Mouse (Mus musculus) thymus, adult 2 months (tissue): Measurements from ENCODE around the gene Clybl.

Experiments used
- CTCF ChIP-seq: fragments of 200-500 bp; IDR thresholded peaks from 2 replicates; pipeline ENCODE4 v1.5.1; 2012; ENCODE audit warnings: mild to moderate bottlenecking, control low read depth, low read length, moderate library complexity, borderline replicate concordance; ENCODE audit not compliant: control insufficient read depth, poor library complexity, insufficient read depth; ENCODE audit errors: extremely low read depth
- POLR2A ChIP-seq: fragments of 200-500 bp; IDR thresholded peaks from 2 replicates; pipeline ENCODE4 v1.6.1; 2012; ENCODE audit warnings: mild to moderate bottlenecking, low read length, control low read depth, moderate library complexity; ENCODE audit not compliant: control insufficient read depth, poor library complexity, insufficient read depth; ENCODE audit errors: extremely low read depth

DNA sequence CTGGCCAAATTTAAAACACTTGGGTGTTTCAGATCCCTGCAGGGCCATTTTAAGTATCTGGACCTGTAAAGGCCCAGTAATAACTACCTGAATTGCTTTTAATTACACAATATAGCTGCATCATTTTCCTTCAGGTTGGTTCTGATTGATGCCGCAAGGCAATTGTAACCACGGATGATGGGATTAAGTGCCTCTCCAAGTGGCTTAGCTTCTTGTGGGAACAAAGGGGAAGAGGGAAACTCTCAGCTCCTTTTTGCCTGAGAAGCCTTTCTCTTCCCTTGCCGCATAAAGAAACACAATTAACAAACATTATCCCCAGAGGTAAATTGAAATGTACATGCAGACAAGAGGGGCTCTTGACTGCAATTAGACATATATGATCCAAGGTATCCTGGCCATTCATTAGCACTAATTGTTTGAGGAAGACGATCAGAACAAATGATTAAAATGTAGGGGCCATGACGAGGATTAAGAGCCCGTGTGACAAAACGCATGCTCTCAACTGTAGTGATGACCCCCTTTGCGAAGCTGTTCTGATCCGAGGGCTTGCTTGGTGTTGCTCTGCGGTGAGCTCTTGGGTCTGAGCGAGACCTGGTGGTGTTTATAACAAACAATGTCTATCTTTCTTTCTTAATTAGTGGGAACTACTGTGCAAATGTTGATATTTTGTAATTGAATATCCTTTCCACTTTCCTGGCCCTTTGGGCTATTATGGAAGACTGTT is 116.0 kb downstream of the Clybl start:
- no peak for TF ChIP-seq CTCF
- TF ChIP-seq POLR2A = no peak
